Mouse (Mus musculus) stomach, postnatal 0 days (tissue): Measurements from ENCODE around the gene Cacna1b.

Source experiments
- CTCF ChIP-seq: IDR thresholded peaks from 2 replicates; pipeline ENCODE4 v1.5.1; 2016; ENCODE audit warnings: antibody characterized with exemption, low read depth, mild to moderate bottlenecking, moderate library complexity
- EP300 ChIP-seq: optimal IDR thresholded peaks from 2 replicates; pipeline ENCODE3; 2016; ENCODE audit warnings: antibody characterized with exemption

- TF ChIP-seq CTCF (no peak), EP300 (no peak)
Observed at GRCm38 (mm10) chr2:24717963-24718362, 45.0 kb downstream of the Cacna1b start.
